Mouse (Mus musculus): ENCODE data around the gene Tusc2. TPM values are rescaled to one million over a fixed set of nuclear protein-coding genes. Genes with fewer than 3 reads are reported as not detected.

The Tusc2 gene
- total RNA-seq, 1 experiment: 14.2 TPM

DNA sequence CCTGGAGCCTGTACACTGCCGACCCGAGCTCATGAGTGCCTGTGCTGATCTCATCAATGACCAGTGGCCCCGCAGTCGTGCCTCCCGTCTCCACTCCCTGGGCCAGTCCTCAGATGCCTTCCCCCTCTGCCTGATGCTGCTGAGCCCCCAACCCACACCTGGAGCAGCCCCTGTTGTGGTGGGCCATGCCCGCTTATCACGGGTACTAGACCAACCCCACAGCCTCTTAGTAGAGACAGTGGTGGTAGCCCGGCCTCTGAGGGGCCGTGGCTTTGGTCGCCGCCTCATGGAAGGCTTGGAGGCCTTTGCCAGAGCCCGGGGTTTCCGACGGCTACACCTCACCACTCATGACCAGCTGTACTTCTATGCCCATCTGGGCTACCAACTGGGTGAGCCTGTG lies 20.1 kb downstream of the Tusc2 start:
- no peak overlapping the region for H3K4me3 ChIP-seq (ENCODE audit: insufficient read depth in 1 of 2, low read depth in 1 of 2, low read length in 2 of 2, poor library complexity in 1 of 2, severe bottlenecking in 1 of 2)
- H3K9ac ChIP-seq (ENCODE audit: insufficient read depth, low read depth, low read length, poor library complexity, severe bottlenecking): no peak overlapping the region
- no peak for TF ChIP-seq ZC3H11A (IDR thresholded peaks at IDR 0.05; ENCODE audit: borderline replicate concordance, low read depth, low read length)
- no peak for TF ChIP-seq ZNF384 (IDR thresholded peaks at IDR 0.05; ENCODE audit: low read depth, low read length)
- TF ChIP-seq HCFC1 (IDR thresholded peaks at IDR 0.05; ENCODE audit: borderline replicate concordance, insufficient read depth, low read length): no peak
- no peak for TF ChIP-seq MAFK (IDR thresholded peaks at IDR 0.05; ENCODE audit: insufficient read depth, low read depth, low read length)
- TF ChIP-seq CHD2 (IDR thresholded peaks at IDR 0.05; ENCODE audit: low read depth, low read length): no peak
- H3K4me1 ChIP-seq (ENCODE audit: control insufficient read depth in 2 of 2, insufficient read depth in 2 of 2, low read length in 2 of 2, poor library complexity in 1 of 2): peaks cover 2 to 13% of the 10 kb centered on the region in 2 experiments; a peak in 2 of 4 replicates
- no peaks in the 10 kb centered on the region for H3K9me3 ChIP-seq (ENCODE audit: control insufficient read depth, insufficient read depth, low read depth, low read length)
- H3K27ac ChIP-seq (ENCODE audit: insufficient read depth, low read depth, low read length, poor library complexity, severe bottlenecking): no peak overlapping the region
- DNase-seq (ENCODE audit: low read depth, low spot score): no peak
- in situ Hi-C loops (cut with MboI; ENCODE audit: low sequenced_read_pairs in 2 of 2, unreplicated experiment in 2 of 2): no loop called here
- no peaks in the 10 kb centered on the region; the same call in 1 of the 2 replicates for H3K36me3 ChIP-seq (ENCODE audit: control insufficient read depth, insufficient read depth, low read length, poor library complexity, severe bottlenecking)

DNA sequence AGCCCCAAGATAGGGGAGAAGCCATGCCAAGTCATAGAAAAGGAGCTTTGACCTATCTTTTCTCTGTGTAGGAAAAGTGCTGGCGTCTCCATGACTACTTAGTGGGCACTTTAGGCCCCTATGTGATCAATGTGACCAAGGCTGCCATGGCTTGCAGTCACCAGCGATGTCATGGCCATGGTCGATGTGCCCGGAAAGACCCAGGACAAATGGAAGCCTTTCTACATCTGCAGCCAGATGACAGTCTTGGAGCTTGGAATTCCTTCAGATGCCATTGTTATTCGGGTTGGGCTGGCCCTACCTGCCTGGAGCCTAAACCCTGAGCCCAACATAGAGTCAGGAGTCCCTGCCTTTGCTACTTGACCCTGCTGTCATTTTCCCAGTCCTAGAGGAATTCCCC lies 23.4 kb downstream of the Tusc2 start:
- in situ Hi-C loops (cut with MboI; ENCODE audit: low sequenced_read_pairs in 2 of 2, unreplicated experiment in 2 of 2): no loop called here
- Histone ChIP-seq H3K9ac (ENCODE audit: insufficient read depth, low read depth, low read length, poor library complexity, severe bottlenecking) (no peak overlapping the region; the same call in 1 of the 2 replicates), H3K4me3 (ENCODE audit: insufficient read depth in 1 of 2, low read depth in 1 of 2, low read length in 2 of 2, poor library complexity in 1 of 2, severe bottlenecking in 1 of 2) (no peak overlapping the region; a peak in 1 of 4 replicates), H3K9me3 (ENCODE audit: control insufficient read depth, insufficient read depth, low read depth, low read length) (no peaks in the 10 kb centered on the region), H3K27ac (ENCODE audit: insufficient read depth, low read depth, low read length, poor library complexity, severe bottlenecking) (no peak overlapping the region), H3K36me3 (ENCODE audit: control insufficient read depth, insufficient read depth, low read length, poor library complexity, severe bottlenecking) (peaks cover 19% of the 10 kb centered on the region), H3K4me1 (ENCODE audit: control insufficient read depth in 2 of 2, insufficient read depth in 2 of 2, low read length in 2 of 2, poor library complexity in 1 of 2) (peaks cover 0 to 21% of the 10 kb centered on the region in 2 experiments; a peak in 2 of 4 replicates)
- TF ChIP-seq ZNF384 (IDR thresholded peaks at IDR 0.05; ENCODE audit: low read depth, low read length): no peak
- TF ChIP-seq MAFK (IDR thresholded peaks at IDR 0.05; ENCODE audit: insufficient read depth, low read depth, low read length): no peak
- no peak for TF ChIP-seq ZC3H11A (IDR thresholded peaks at IDR 0.05; ENCODE audit: borderline replicate concordance, low read depth, low read length)
- no peak for TF ChIP-seq CHD2 (IDR thresholded peaks at IDR 0.05; ENCODE audit: low read depth, low read length)
- no peak for TF ChIP-seq HCFC1 (IDR thresholded peaks at IDR 0.05; ENCODE audit: borderline replicate concordance, insufficient read depth, low read length)
- DNase-seq (ENCODE audit: low read depth, low spot score): no peak

DNA sequence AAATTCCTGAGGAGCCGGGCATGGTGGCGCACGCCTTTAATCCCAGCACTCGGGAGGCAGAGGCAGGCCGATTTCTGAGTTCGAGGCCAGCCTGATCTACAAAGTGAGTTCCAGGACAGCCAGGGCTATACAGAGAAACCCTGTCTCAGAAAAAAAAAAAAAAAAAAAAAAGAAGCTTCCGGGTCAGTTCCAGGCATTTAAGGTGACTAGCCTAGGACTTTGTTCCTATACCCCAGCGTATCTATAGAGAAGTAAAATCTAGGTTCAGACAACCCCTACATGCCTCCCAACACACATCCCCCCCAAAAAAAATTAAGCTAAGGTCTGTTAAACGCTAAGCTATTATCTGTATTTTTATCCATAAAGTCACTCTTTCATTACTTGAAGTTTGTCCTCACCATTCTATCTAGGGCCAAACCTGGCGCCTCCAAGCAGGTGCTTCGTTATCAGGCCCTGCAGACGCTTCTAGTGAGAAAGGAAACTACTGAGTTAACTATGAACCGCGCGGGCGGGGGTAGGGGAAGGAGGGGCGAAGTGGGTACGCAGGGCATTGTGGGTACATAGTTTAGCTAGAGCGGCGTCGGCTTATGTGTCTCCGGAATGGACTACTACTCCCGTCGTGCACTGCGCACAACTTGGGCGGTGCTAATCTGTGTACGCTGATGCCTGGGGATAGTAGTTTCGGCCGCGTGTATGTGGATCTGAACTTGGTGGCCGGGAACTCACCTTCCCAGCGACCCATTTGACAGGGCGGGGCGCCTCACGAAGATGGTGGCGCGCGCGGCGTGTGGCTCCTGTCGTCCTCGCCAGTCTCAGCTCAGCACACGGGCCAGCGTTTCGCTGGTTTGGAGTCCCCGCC lies 24.1 kb downstream of the Tusc2 start, which contains the start of gene Ifrd2:
Ifrd2 (plus strand) TSS at position 669 of the 859 bp plus-strand sequence.
- peak within 1 kb of the TSS; percentile 87 for H3K9ac ChIP-seq (ENCODE audit: insufficient read depth, low read depth, low read length, poor library complexity, severe bottlenecking)
- H3K4me1 ChIP-seq (ENCODE audit: control insufficient read depth in 2 of 2, insufficient read depth in 2 of 2, low read length in 2 of 2, poor library complexity in 1 of 2): peaks cover 0 to 17% of the 10 kb centered on the region in 2 experiments; a peak in 2 of 4 replicates
- no peaks in the 10 kb centered on the region for H3K9me3 ChIP-seq (ENCODE audit: control insufficient read depth, insufficient read depth, low read depth, low read length)
- H3K27ac ChIP-seq (ENCODE audit: insufficient read depth, low read depth, low read length, poor library complexity, severe bottlenecking): 0 out of 2 replicates have a peak within 1 kb of the TSS, but pooled peaks have one; percentile 16
- in situ Hi-C loops (cut with MboI; ENCODE audit: low sequenced_read_pairs in 2 of 2, unreplicated experiment in 2 of 2): no loop called here
- DNase-seq (ENCODE audit: low read depth, low spot score): peak; percentile 95
- peak within 1 kb of the TSS; percentile 83 to 86 for H3K4me3 ChIP-seq (ENCODE audit: insufficient read depth in 1 of 2, low read depth in 1 of 2, low read length in 2 of 2, poor library complexity in 1 of 2, severe bottlenecking in 1 of 2)
- no peak for TF ChIP-seq ZNF384 (IDR thresholded peaks at IDR 0.05; ENCODE audit: low read depth, low read length)
- peak; percentile 99 for TF ChIP-seq HCFC1 (IDR thresholded peaks at IDR 0.05; ENCODE audit: borderline replicate concordance, insufficient read depth, low read length)
- no peak for TF ChIP-seq MAFK (IDR thresholded peaks at IDR 0.05; ENCODE audit: insufficient read depth, low read depth, low read length)
- no peak for TF ChIP-seq ZC3H11A (IDR thresholded peaks at IDR 0.05; ENCODE audit: borderline replicate concordance, low read depth, low read length)
- TF ChIP-seq CHD2 (IDR thresholded peaks at IDR 0.05; ENCODE audit: low read depth, low read length): no peak
- H3K36me3 ChIP-seq (ENCODE audit: control insufficient read depth, insufficient read depth, low read length, poor library complexity, severe bottlenecking): peaks cover 26% of the 10 kb centered on the region

DNA sequence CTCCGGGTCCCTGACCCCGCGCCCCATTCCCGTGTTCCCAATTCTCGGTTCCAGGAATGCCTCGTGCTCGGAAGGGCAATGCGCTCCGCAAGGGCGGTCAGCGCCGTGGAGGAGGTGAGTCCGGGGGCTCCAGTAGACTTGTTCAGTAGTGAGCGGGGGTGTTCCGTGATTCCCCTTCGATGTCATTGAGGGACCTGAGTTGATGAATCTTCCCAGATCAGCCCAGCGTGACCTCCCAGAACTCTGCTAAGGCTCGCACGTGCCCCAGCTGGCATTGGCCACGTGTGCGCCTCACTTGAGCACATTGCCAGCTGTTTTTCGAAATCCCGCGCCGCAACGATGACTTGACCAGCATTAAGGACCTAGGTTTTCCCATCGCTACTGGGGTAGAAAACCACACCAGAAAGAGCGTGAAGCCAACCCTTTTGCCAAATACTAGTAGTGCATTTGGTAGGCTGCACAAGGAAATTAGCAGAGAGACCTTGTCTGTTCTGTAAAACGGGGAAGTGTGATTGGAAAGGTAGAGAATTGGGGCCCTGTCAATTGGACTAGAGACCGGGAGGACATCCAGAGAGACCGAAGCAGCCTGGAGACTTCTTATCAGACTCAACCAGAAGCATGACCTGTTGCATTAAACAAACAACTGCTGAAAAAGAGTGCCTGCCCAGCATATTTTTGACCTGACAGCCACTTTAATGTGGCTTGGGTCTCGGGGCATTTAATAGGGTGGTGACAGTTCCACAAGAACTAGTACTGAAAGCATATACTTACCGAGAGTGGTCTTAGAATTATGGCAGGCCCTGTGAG lies 25.0 kb downstream of the Tusc2 start:
- Histone ChIP-seq H3K9ac (ENCODE audit: insufficient read depth, low read depth, low read length, poor library complexity, severe bottlenecking) (peak overlapping the region; percentile 87), H3K4me1 (ENCODE audit: control insufficient read depth in 2 of 2, insufficient read depth in 2 of 2, low read length in 2 of 2, poor library complexity in 1 of 2) (peaks cover 0 to 11% of the 10 kb centered on the region in 2 experiments; a peak in 2 of 4 replicates), H3K4me3 (ENCODE audit: insufficient read depth in 1 of 2, low read depth in 1 of 2, low read length in 2 of 2, poor library complexity in 1 of 2, severe bottlenecking in 1 of 2) (peak overlapping the region; percentile 83 to 86), H3K36me3 (ENCODE audit: control insufficient read depth, insufficient read depth, low read length, poor library complexity, severe bottlenecking) (peaks cover 33% of the 10 kb centered on the region), H3K9me3 (ENCODE audit: control insufficient read depth, insufficient read depth, low read depth, low read length) (no peaks in the 10 kb centered on the region), H3K27ac (ENCODE audit: insufficient read depth, low read depth, low read length, poor library complexity, severe bottlenecking) (0 out of 2 replicates have a peak overlapping the region, but pooled peaks have one; percentile 16)
- in situ Hi-C loops (cut with MboI; ENCODE audit: low sequenced_read_pairs in 2 of 2, unreplicated experiment in 2 of 2): no loop called here
- no peak for TF ChIP-seq HCFC1 (IDR thresholded peaks at IDR 0.05; ENCODE audit: borderline replicate concordance, insufficient read depth, low read length)
- DNase-seq (ENCODE audit: low read depth, low spot score): no peak
